Mouse (Mus musculus) heart, adult 9 months (tissue): ENCODE results near the gene H2afy.

Experiments
- DNase-seq, 2 experiments: peaks; one replicate each; pipeline ENCODE4 v3.0.0; 2022; ENCODE audit warnings: low spot score in 2 of 2

The H2afy gene

DNA sequence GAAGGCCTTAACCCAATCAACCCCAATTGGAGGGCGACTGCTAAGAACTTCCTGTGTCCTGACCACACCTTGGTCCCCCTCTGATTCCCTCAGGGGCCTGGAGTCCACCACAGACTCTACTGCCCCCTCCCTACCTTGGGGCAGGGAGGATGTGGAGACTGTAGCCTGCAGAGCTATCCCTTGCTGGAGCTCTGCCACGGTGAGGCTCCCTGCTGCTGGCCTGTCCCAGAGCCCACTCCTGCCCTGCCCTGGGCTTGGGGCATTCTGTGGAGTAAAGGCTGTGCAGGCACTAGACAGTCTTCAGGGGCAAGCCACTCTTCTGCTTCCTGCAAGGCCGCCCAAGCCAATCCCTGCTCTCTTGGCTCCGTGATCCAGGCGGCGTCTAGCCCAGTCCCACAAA, 24.6 kb downstream of the H2afy start:
- DNase-seq, result no peak

DNA sequence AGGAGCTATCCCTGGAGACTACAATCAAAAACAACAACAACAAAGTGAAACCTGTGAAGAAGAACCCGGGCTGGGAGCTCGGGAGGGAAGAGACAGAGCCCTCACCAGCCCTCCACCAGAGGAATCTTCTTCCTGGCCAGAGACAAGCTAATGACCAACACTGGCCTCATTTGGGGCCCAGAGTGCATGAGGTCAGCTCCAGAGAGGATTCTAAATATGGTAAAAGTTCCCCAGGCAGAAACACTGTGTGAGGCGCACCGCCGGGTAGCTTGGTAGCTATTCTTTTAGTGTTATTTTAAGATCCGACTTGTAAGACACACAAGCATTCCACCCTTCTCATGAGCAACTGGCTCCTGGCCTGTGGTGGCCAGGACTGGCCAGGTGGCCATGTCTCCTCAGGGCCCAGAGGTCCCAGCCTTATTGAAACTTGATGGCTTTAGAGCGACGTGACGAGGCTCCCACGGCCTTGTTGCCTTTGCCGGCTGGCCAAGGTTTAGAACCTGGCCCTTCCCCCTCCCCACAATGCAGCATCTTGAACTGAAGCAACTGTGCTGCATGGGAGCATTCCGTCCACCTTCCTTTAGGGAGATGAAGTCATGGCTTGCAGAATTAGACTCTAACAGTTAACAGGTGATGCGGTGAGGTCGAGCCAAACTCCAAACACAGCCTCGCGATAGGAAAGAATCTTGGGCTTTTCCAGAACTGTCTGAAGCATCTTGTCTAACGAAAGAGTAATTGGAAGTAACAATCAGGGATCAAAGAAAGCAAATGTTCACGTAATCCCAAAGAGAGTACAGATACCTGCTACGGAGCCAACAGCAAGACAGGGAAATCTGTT, 25.2 kb downstream of the H2afy start:
- no peak for DNase-seq

DNA sequence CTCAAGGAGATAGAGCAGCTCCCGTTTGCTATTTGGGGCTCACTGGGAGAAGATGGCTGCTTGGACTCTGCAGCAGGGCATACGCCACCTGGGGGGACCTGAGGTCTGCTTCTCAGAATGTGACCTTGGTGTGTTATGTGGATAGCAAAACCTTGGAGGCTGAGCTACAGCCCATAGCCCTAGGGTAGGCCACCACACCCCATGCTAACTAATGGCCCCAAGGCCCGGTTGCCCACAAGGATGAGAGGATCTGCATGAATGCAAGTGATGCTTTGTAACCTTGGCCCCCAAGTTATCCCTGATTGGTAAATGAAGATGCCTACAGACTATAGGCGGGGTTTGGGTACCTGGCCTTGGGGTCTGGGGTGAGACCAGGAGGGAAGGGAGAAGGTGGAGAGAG, 26.5 kb downstream of the H2afy start:
- DNase-seq, result no peak

- no peak for DNase-seq
Observed at GRCm38 (mm10) chr13:56108849-56109519, 27.2 kb downstream of the H2afy start.

GRCm38 (mm10) chr13:56104971-56105391, 31.2 kb downstream of the H2afy start:
- peak; percentile 59 to 63 for DNase-seq

GRCm38 (mm10) chr13:56103796-56104746, 32.1 kb downstream of the H2afy start:
- DNase-seq, result peak in 1 of 2 experiments; percentile 15

GRCm38 (mm10) chr13:56102160-56102559, 34.0 kb downstream of the H2afy start:
- DNase-seq, result no peak

GRCm38 (mm10) chr13:56095601-56096195, 40.5 kb downstream of the H2afy start:
- DNase-seq, result no peak

DNA sequence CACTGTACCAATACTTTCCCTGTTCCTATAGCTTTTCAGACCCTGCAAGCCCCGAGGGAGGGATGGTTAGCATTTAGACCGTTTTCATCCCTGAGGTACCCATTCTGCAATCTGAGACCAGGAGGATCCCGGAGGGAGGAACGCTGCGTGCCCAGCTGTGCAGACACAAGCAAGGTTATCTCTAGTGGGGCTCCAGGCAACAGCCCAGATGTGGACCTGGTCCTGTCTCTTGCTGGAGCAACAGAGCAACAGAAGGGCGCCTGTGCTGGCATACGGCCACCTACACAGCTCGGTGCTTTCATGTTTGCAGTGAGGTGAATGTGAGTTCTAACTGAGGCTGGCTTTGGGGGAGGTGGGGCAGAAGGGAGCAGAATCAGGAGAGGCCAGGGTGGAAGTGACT, 41.6 kb downstream of the H2afy start:
- no peak for DNase-seq

GRCm38 (mm10) chr13:56093680-56094079, 42.5 kb downstream of the H2afy start:
- peak in 1 of 2 experiments; percentile 19 for DNase-seq

DNA sequence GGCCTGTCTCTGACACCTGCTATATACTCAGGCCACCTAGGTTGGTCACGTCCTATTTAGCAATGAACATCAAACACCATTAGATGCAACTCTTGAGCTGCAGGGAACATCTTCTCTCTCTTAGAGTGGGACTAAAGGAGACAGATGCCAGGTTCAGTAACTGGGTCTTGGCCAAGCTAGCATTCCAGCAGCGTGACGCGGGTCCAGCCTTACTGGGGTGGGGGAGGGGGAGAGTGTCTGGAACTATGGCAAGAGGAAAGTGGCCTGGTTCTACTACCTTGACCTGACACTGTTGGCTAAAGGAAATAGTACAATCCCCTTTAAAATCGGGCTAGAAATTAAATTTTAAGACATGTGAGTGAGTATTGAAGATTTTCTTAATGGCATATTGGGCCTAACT, 43.6 kb downstream of the H2afy start:
- peak in 1 of 2 experiments; percentile 39 for DNase-seq

- no peak for DNase-seq
Observed at GRCm38 (mm10) chr13:56090597-56090996, 45.6 kb downstream of the H2afy start.

- DNase-seq, result no peak
Observed at GRCm38 (mm10) chr13:56088602-56089001, 47.6 kb downstream of the H2afy start.

- peak; percentile 49 to 74 for DNase-seq
Observed at GRCm38 (mm10) chr13:56087936-56088335, 48.2 kb downstream of the H2afy start.

DNA sequence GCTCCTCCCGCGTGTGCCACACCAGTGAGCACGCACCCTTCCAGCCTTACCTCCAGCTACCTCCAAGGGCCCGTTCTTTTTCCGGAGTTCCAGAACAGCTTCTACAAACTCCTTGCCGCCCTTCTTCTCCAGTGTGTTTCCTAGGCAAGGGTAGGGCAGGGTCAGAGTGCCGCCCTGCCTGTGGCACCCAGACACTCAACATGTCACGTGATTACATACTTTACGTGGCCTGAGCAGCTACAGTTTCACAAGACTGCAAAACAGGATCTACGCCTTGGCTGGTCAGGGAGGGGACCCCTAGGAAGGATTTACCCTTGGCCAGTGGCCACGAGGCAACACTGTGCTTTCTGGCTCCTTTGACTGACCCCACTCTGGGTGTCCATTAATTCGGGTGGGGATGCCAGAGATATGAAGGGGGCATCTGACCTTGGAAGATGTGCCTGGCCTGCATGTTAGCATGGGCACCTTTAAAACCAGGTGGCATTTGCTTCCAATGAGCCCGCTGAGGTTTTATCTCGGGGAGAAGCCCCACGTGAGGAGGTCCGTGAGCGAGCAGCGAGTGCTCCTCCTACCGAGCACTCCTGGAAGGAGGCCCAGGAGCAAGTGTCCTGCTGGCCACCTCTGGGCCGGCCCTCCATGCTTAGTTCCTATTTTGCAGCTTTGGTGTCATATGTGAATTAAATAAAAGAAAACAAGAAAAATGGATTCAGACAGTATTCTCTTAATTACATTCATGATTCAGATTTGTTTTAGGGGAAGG, 51.8 kb downstream of the H2afy start:
- no peak for DNase-seq

GRCm38 (mm10) chr13:56081656-56082055, 54.5 kb downstream of the H2afy start:
- no peak for DNase-seq

DNA sequence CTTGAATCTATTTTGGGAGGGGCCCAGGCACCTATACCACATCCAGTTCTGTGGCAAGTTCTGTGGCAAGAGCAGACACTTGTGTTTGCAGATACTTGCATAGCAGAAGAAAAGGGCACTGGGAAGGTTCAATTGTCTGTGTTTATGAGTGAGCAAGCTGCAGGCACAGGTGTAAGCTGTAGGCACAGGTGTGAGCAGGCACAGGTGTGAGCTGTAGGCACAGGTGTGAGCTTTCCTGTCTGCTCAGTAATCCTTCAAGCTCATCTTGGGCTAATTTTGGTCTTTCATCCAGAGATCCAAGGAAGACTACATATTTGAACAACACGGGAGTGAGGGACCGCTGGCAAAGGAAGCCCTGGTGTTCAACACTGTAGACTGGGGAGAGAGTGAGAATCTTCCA, 56.5 kb downstream of the H2afy start:
- no peak for DNase-seq

GRCm38 (mm10) chr13:56078724-56079262, 57.4 kb downstream of the H2afy start:
- DNase-seq, result no peak

DNA sequence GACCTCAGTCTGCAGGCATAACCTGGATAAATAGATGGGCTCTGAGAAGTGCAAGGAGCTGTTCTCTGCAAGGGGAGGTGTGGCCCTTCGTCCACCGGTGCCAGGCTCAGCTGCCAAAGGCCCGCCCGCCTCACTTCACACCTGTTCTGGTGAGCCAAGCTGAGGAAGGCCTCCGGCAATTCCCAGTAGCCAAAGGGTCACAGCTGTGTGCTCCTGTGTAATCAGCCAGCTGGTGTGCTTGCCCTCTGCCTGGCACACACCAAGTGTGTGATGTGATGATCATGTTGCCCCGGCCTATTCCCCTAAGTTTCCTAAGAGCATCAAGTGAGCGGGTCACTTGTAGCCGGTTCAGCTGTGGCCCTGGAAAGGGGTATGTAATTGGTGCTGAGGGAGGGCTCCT, 60.2 kb downstream of the H2afy start:
- DNase-seq, result no peak

DNA sequence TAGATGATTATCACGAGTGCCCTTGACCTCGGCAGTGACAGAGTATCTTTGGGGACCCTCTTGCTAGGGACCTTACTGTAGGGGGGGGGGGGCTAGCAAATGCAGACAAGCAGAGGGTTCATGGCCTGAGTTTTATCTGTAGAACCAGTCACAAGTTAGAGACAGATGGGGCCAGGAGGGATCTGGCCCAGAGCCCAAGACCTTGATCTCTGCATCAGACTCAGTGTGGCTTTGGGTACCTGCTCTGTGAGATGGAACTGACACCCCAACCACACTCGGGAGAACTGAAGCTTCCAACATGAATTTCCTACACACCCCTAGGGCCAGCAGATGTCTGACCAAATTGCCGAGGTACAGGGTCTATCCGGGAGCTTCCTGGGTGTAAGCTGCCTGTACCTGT, 63.0 kb downstream of the H2afy start:
- DNase-seq, result no peak

DNA sequence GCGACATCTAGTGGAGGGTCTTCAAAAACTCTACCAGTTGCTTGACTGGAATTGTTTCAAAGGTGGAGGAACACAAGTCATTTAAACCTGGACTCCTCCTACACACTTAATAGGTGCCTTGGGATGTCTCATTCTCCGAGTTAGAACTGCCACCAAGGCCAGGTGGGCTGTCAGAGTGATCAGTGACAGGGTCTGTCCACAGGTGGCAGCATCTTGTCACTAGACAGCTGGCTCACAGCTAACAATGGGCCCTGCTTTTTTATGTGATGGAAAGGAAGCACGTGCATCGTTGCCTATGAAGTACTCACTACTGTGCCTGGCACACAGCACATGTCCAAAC, 63.9 kb downstream of the H2afy start:
- no peak for DNase-seq
